Mouse (Mus musculus): ENCODE measurements around the gene Tenm4.

Gene Tenm4

DNA sequence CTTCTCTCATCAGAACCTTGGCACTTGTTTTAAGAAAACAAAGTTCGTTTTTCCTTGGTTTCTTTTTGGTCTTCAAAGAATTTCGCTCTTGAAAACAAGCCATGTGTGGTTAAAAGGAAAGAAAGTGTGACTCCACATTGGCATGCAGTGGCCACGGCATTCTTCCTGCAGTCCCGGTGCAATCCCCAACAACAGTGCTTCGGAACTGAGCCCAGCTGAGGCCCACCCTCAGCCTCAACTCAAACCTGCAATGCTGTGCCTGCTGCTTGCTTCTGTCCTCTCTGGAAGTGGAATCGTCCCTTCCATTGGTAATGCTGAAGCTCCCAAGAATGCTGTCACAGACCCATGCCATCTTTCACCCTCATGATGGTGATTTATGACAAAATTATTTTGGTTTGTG is 88.6 kb downstream of the Tenm4 start:
- no peak for DNase-seq

DNA sequence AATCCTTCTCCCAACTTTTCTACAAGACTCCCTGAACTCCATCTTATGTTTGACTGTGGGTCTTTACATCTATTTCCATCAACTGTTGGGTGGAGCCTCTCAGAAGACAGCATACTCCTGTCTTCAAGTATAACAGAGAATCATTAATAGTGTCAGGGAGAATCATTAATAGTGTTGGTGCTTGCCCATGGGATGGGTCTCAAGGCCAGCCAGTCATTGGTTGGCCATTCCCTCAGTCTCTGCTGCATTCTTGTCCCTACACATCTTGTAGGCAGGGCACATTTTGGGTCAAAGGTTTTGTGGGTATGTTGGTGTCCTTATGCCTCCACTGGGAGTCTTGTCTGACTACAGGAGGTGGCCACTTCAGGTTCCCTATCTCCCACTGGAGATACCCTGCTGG is 91.1 kb downstream of the Tenm4 start:
- DNase-seq = no peak

DNA sequence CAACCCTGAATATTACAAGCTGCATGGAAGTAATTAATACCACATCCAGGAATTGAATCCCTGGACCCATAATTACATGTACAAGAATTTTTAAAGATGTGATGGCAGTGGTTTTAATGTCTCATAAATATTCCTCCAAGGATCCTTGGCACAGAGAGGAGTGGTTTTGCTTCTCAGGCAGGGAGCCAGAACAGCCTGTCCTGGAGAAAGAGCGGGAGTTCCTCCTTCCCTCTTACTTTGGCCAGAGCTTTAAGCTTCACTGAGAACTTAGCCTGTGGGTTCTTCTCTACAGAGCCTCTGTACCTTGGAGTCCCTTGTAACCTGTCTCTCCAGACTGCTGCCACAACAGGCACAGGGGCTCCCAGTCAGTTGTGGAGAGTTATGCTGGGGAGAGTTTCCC is 94.9 kb downstream of the Tenm4 start:
- no peak for DNase-seq

DNA sequence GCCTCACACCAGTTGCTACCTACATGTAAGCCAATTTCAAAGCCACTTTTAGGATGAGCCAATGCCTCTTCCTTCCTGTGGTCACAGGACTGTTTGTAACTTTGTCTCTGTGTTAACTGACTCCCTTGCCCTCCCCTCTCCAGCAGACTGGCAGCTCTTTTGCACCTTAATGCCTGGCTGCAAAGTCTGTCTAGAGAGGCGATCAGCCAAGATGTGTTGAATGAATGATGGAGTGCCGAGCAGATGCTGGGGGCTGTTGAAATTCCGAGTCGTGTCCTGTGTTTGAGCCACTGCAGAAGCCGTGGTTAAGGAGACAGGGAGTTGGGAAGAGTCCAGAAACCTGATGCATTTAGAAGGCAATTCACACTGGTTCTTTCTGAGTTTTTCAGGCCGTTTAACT is 96.2 kb downstream of the Tenm4 start:
- no peak for DNase-seq

DNA sequence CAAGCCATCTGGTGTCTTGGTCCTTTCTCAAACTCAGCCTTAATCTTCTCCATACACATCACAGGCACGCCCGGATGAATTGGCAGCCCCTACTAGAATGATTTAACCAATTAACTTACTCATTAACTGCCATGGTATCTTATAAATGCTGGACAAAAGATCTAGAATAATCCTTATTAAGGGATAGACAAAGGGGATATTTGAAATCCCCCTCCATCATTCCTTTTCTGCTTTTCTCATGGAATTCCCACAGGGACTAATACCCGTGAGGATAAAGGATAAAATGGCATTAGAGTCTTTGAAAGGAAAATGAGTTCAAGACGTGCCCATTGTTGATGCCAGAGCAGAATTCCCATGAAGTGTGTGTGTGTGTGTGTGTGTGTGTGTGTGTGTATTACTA is 99.6 kb downstream of the Tenm4 start:
- no peak for DNase-seq

DNA sequence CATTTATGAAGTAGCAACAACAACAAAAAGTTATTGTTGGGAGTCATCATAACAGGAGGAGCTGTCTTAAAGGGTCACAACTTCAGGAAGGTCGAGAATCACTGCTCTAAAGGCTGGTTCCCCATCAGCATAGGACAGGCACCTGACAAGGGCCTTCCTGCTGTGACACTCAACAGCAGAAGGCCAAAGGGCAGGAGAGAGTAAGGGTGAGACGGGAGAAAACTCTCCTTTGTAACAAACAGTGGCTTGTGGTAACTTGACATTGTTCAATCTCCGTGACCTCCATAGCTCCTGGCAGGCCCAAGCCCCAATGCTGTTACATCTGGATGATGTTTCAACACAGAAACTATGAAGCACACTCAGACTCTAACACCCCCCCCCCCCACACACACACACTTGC is 101.0 kb downstream of the Tenm4 start:
- DNase-seq = no peak

GRCm38 (mm10) chr7:96274486-96274885 is 103.4 kb downstream of the Tenm4 start:
- DNase-seq = no peak

GRCm38 (mm10) chr7:96277550-96277949 is 106.5 kb downstream of the Tenm4 start:
- no peak for DNase-seq

DNA sequence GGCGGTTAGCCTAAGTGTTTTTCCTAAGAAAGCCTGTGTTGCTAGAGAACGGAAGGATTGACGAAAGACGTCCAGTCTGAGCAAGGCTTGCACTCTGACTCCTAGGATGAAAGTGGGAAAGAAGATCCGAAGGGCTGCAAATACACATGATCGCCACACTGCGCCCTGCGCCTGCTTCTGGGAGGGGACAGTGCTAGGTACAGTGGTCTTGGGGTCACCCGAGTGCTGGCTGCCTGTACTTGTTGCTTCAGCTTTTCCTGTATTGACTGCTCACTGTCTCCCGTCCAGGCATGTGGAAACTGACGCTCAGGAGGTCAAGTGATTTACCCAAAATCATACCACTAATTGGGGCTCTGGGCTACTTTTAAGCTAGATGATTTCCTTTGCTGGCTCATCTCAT is 107.3 kb downstream of the Tenm4 start:
- no peak for DNase-seq

- DNase-seq = no peak
Measured at GRCm38 (mm10) chr7:96280795-96281194, 109.7 kb downstream of the Tenm4 start.

- no peak for DNase-seq
Measured at GRCm38 (mm10) chr7:96290576-96290975, 119.5 kb downstream of the Tenm4 start.

DNA sequence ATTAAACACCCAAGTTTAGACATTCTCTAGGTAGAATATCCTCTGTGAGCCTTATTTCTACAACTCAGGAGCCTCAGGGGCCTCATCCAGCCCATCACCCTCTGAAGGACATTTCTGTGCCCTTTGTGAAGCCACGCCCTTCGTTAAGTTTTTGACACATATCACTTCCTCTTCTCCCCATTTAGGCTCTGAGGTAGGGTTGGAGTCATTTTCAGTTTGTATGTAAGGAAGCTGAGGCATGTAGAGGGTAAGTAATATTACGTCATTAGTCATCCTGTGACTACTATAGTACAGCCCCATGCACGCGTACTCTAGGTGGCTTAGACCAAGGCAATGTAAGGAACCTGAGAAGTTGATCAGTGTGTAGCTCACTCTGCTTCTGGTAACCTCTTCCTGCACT is 124.9 kb downstream of the Tenm4 start:
- no peak for DNase-seq

GRCm38 (mm10) chr7:96300826-96301397 is 129.9 kb downstream of the Tenm4 start:
- no peak for DNase-seq

- DNase-seq = no peak
Measured at GRCm38 (mm10) chr7:96301813-96302212, 130.8 kb downstream of the Tenm4 start.

- DNase-seq = no peak
Measured at GRCm38 (mm10) chr7:96303963-96304362, 132.9 kb downstream of the Tenm4 start.

DNA sequence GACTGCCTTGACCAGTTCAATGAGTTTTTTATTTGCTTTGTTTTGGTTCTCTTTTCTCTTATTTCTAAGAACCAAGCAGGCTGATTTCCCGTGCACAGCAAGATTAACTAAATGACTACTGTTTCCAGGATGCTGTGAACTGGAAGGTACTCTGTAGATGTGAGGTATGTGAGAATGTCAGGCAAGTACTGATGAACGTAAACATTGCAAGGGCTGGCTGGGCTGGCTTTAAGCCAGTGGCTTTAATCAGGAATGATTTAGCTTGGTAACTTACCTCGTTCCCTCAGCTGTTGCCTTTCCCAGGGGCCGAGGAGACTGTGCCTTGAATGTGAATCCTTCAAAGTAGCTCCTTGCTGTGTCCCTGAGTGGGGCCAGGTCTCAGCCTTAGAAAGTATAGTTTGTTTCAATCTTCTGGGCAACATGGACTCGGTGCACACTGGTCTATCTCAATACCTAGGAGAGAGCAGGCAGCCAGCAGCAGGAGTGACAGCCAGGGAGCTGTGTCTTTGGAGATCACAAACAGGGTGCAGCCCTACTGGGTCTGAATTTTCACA is 134.4 kb downstream of the Tenm4 start:
- DNase-seq = no peak

DNA sequence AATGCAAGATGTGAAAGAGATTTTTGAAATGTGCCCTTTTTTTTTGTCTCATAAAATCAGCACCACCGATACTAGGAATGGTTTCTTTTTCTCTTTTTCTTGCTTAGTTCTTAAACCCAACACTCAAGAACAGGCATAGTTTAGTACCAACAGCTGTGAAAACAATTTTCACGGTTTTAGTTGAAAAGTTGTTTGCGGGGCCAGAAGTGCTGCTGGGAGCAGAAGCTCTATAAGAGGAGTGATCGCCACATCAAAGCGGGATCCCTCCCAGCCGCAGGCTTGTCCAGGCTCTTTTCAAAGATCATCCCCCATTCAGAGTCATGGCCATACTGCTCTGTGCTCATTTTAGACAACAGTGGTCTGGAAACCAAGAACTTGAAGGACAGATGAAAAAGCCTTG is 137.1 kb downstream of the Tenm4 start:
- no peak for DNase-seq

DNA sequence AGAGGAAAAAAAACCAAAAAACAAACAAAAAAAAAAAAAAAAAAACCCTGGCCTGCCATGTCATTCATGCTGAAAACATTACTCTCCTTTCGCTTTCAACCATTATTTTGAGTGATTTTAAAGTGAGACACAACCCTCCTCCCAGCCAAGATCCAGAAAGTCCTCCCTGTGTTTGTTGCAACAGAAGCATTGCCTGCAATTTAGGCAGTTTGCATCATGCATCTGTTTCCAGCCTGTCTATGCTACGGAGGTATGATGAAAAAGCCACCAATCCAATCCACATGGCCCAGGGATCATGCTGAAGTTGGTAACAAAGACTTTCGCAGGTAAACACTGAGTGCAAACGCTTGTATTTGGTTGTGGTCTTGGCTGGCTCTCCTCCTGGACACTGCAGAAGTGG is 158.3 kb downstream of the Tenm4 start:
- no peak for DNase-seq

DNA sequence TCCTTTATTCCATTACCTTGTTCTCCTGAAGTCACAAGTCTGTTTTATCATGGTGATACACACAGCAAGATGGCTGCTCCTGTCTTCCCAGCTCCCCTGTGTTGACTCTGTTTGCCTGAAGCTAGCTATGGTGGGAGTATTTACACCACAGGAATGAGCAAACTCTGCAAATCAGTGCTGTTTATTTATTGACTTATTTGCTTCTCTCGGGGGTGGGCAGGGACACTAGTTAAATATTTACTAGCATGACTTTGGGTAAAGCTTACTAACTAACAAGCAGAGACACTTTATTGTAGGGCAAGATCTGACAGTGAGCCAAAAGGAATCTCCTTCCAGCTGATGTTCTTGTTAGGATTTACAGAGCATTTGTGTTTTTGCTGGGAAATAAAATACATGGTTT is 160.1 kb downstream of the Tenm4 start:
- no peak for DNase-seq

DNA sequence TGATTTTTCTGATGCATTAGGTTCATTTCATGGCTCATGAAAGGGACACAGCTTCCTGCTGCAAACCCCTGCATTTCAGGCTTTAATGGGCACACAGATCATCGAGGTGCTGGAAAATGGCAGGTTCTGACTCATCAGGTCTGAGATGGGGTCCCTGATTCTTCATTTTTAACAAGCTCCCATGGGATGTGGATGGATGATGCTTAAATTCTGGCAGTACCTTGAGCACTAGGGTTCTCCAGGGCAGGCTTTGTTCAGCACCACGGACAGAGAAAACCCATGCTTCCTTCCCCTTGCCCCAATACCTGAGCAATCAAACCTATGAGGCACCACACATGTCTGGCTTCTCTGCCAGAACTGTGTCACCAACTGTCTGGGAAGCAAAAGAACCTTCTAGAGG is 163.3 kb downstream of the Tenm4 start:
- DNase-seq = peak; percentile 16

DNA sequence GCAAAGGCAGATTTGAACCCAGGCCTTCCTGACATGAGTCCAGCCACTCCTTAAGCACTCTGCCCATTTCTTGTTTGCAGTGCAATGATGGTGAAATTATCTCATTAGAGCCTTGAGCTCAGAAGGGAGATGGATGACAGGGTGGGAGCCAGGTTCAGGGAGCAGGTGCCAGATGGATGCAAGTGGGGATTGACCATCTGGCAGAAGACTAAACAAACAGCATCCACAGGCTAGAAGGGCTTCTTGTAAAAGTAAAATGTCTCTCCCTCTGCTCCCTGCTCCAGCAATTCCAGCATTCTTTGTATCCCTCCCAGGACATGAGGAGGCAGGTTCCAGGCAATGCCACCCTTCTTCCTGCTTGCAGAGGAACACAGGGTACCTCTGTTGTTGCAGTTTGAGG is 165.3 kb downstream of the Tenm4 start:
- no peak for DNase-seq

DNA sequence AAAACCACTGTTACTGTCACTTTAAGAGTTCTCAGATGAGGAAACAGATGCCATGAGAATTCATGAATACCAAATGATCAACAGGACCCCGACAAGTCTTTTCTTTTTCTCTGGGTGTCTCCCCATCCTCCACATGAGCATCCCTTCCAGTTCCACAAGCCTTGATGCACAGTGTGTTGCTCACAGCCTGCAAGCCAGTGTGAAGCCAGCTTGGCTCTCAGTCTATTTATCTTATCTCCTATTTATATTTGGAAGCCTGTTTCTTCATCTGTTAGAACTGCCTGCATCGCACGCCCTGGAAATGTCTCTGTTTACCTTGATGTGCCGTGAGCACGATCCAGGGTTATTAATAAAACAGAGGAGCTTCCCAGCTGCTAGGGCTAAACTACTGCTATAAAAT is 169.8 kb downstream of the Tenm4 start:
- DNase-seq = no peak

DNA sequence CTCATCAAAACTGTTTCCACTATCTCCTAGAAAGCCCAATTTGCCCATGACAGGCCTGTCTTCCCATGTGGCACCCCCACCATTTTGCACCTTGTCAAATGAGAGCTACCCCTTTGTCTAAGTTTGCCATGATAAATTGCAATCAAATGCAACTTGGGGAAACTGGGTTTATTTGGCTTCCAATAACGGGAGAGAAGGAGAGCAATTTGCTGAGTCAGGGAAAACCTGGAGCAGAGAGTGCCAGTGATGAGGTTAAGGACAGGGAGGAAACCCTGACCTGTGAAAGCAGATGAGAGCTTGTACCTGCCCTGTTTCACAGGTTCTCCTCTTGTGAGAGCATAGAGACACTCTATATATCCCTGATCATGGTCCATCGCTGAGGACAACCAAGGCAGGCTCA is 170.4 kb downstream of the Tenm4 start:
- no peak for DNase-seq

GRCm38 (mm10) chr7:96342996-96343395 is 171.9 kb downstream of the Tenm4 start:
- no peak for DNase-seq

GRCm38 (mm10) chr7:96343667-96344066 is 172.6 kb downstream of the Tenm4 start:
- no peak for DNase-seq

DNA sequence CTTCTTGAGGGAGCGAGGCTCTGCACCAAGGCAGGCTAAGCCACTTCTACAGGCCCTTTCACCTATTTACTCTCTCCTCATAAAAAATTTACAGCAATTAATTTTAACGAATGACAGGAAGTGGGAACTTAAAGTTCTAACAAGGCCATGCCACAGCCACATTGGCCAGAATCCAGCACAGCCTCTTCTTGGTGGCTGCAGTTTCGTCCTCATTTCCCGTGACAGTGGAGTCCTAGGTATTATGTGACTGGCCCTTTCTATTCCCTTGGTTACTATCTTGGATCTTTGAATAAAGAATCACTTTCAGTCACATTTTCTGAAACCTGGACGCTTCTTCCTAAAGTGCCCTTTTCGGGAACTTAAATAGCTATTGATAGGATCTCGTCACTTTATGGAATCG is 181.6 kb downstream of the Tenm4 start:
- no peak for DNase-seq

Measured in thymus, postnatal 4 days (tissue).